Mouse (Mus musculus): ENCODE results near the gene Dnajc16.

DNA sequence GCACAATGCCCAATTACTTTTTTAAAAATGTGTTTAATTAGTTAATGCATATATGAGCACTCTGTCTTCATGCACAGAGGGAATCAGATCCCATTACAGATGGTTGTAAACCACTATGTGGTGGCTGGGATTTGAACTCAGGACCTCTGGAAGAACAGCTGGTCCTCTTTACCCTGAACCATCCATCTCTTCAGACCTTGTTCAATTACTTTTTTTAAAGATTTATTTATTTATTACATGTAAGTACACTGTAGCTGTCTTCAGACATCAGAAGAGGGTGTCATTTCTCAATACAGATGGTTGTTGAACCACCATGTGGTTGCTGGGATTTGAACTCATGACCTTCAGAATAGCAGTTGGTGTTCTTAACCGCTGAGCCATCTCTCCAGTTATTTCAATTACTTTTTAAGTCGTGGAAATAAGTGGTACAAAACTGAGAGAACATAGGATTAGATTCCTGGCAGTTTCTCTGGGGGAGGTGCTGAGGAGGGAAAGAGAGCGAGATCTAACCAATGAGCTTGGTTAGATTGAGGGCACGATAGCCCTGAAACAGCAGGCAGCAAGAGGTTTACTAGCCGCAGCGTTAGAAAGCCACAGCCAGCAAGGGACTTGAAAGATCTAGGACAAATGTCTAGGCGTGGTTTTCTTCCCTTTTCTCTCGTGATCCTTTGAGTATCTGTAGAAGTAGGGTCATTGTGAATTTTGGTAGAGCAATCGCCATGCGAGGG is 2.0 kb upstream of the Dnajc16 start:
- TF ChIP-seq POLR2A (IDR thresholded peaks at IDR 0.05; ENCODE audit: insufficient read depth, low read length) (no peak), EP300 (IDR thresholded peaks at IDR 0.05; ENCODE audit: insufficient read depth, low read depth, low read length) (no peak)

All from ES-Bruce4 (cell line).